Mouse (Mus musculus) intestine, embryonic 14.5 days (tissue): ENCODE results near the gene Cyp2s1. TPM values are rescaled to one million over a fixed set of nuclear protein-coding genes. Genes with fewer than 3 reads are reported as not detected.
A peak's percentile ranks its signal among the peaks of the same experiment; 100 is the strongest.

Experiments used
- ATAC-seq: fragments of 200-750 bp; cut with Nextera tagmentation; replicated peaks from 2 replicates; pipeline ENCODE4 v1.8.0; 2017; ENCODE audit warnings: low read depth, moderate number of reproducible peaks, moderate TSS enrichment, moderate library complexity; ENCODE audit not compliant: low FRiP score, low TSS enrichment
- DNase-seq: peaks from one replicate; pipeline ENCODE4 v3.0.0-alpha.2; 2018; ENCODE audit warnings: low spot score
- H3K27ac ChIP-seq: fragments of 300-500 bp; sonication (generic); 2 replicates; pipeline ENCODE4 v1.5.1; 2014; ENCODE audit warnings: low read depth, mild to moderate bottlenecking, control low read depth
- H3K27me3 ChIP-seq: fragments of 300-500 bp; sonication (generic); replicated peaks from 2 replicates; pipeline ENCODE4 v1.6.1; 2014; ENCODE audit warnings: low read length, control low read depth; ENCODE audit not compliant: control insufficient read depth, insufficient read depth
- H3K36me3 ChIP-seq: fragments of 300-500 bp; sonication (generic); 2 replicates; pipeline ENCODE4 v1.6.1; 2014; ENCODE audit warnings: low read length, control low read depth; ENCODE audit not compliant: control insufficient read depth, insufficient read depth
- H3K4me1 ChIP-seq: fragments of 300-500 bp; sonication (generic); replicated peaks from 2 replicates; pipeline ENCODE4 v1.6.1; 2014; ENCODE audit warnings: low read length, control low read depth, mixed read lengths; ENCODE audit not compliant: control insufficient read depth, insufficient read depth
- H3K4me2 ChIP-seq: fragments of 300-500 bp; sonication (generic); 2 replicates; pipeline ENCODE4 v1.6.1; 2014; ENCODE audit warnings: low read length
- H3K4me3 ChIP-seq: fragments of 300-500 bp; sonication (generic); 2 replicates; pipeline ENCODE4 v1.5.1; 2014; ENCODE audit warnings: low read depth, low read length, control low read depth, mixed read lengths
- H3K9ac ChIP-seq: fragments of 300-500 bp; sonication (generic); 2 replicates; pipeline ENCODE4 v1.6.1; 2014; ENCODE audit warnings: mild to moderate bottlenecking, low read length
- H3K9me3 ChIP-seq: fragments of 300-500 bp; sonication (generic); 2 replicates; pipeline ENCODE4 v1.6.1; 2016; ENCODE audit warnings: low read length, control low read depth; ENCODE audit not compliant: control insufficient read depth
- WGBS: fragments of 180-500 bp; shearing (Covaris S2); extraction: QIAGEN DNeasy Blood & Tissue Kit; methylation state at CpG from one replicate; pipeline ENCODE4 v1.1.7; 2014; 5-methylcytosine and 5-hydroxymethylcytosine counted together
- polyA plus RNA-seq: library from polyadenylated mRNA; unstranded; fragments of >200 nt; fragmentation: Nextera tagmentation; extraction: Ambion mirVana; gene quantifications from 2 replicates; pipeline ENCODE4 v1.2.1, GENCODE M21; 2014

The Cyp2s1 gene
- polyA plus RNA-seq, 1 experiment from 2014 or later: 34.6 TPM

- 11% methylated on average over 33 of the region's 33 CpGs for WGBS
- peaks cover 18% of the 10 kb centered on the region for H3K4me1 ChIP-seq
- peak; percentile 30 for ATAC-seq
These were observed 35.3 kb downstream of the Cyp2s1 start for GRCm38 (mm10) chr7:25781321-25781936.

GRCm38 (mm10) chr7:25780753-25781152, 36.0 kb downstream of the Cyp2s1 start:
- no peak overlapping the region for H3K4me3 ChIP-seq
- DNase-seq (no peak), ATAC-seq (no peak)
- peak overlapping the region; percentile 6; the same call in 1 of the 2 replicates for H3K27ac ChIP-seq
- H3K4me1 ChIP-seq: peaks cover 18% of the 10 kb centered on the region
- peaks cover 49% of the 10 kb centered on the region for H3K36me3 ChIP-seq
- no peak overlapping the region for H3K9ac ChIP-seq
- WGBS: 62% methylated on average over 4 of the region's 4 CpGs
- no peaks in the 10 kb centered on the region for H3K9me3 ChIP-seq
- no peak overlapping the region for H3K4me2 ChIP-seq
- H3K27me3 ChIP-seq: no peaks in the 10 kb centered on the region

More at GRCm38 (mm10) chr7:25781321-25781936, 35.3 kb downstream of the Cyp2s1 start:
- peak overlapping the region; percentile 78 for H3K27ac ChIP-seq
- peak overlapping the region; percentile 65 for H3K4me2 ChIP-seq
- peaks cover 44% of the 10 kb centered on the region for H3K36me3 ChIP-seq
- DNase-seq: peak; percentile 65
- H3K27me3 ChIP-seq: no peaks in the 10 kb centered on the region
- H3K9me3 ChIP-seq: no peaks in the 10 kb centered on the region
- H3K4me3 ChIP-seq: peak overlapping the region; percentile 25
- peak overlapping the region; percentile 45 for H3K9ac ChIP-seq

- peaks cover 18% of the 10 kb centered on the region for H3K4me1 ChIP-seq
- WGBS: 89% methylated on average over 5 of the region's 5 CpGs
- peaks cover 50% of the 10 kb centered on the region for H3K36me3 ChIP-seq
- no peak overlapping the region for H3K4me3 ChIP-seq
- H3K4me2 ChIP-seq: no peak overlapping the region
- DNase-seq (no peak), ATAC-seq (no peak)
- H3K27me3 ChIP-seq: no peaks in the 10 kb centered on the region
- no peak overlapping the region for H3K9ac ChIP-seq
- H3K27ac ChIP-seq: no peak overlapping the region
- H3K9me3 ChIP-seq: no peaks in the 10 kb centered on the region
These were observed 36.7 kb downstream of the Cyp2s1 start for GRCm38 (mm10) chr7:25780021-25780420.

GRCm38 (mm10) chr7:25768229-25768628, 48.5 kb downstream of the Cyp2s1 start:
- Histone ChIP-seq H3K27ac (no peak overlapping the region), H3K4me1 (no peaks in the 10 kb centered on the region), H3K9me3 (no peaks in the 10 kb centered on the region), H3K9ac (no peak overlapping the region), H3K27me3 (no peaks in the 10 kb centered on the region), H3K4me3 (no peak overlapping the region), H3K4me2 (no peak overlapping the region), H3K36me3 (peaks cover 86% of the 10 kb centered on the region)
- DNase-seq (no peak), ATAC-seq (no peak)
- 93% methylated on average over 5 of the region's 5 CpGs for WGBS

GRCm38 (mm10) chr7:25766108-25766507, 50.6 kb downstream of the Cyp2s1 start:
- Histone ChIP-seq H3K27me3 (no peaks in the 10 kb centered on the region), H3K9ac (no peak overlapping the region), H3K27ac (no peak overlapping the region), H3K4me2 (no peak overlapping the region), H3K4me1 (no peaks in the 10 kb centered on the region), H3K36me3 (peaks cover 87% of the 10 kb centered on the region), H3K4me3 (no peak overlapping the region), H3K9me3 (no peaks in the 10 kb centered on the region)
- ATAC-seq (no peak), DNase-seq (no peak)
- WGBS: 87% methylated on average over 6 of the region's 6 CpGs

- no peak overlapping the region for H3K4me2 ChIP-seq
These were observed 52.5 kb downstream of the Cyp2s1 start for GRCm38 (mm10) chr7:25764221-25764620.

GRCm38 (mm10) chr7:25763678-25764077, 53.0 kb downstream of the Cyp2s1 start:
- no peak for DNase-seq
- peaks cover 78% of the 10 kb centered on the region for H3K36me3 ChIP-seq
- no peak overlapping the region for H3K4me2 ChIP-seq
- 57% methylated on average over 11 of the region's 11 CpGs for WGBS
- H3K9me3 ChIP-seq: no peaks in the 10 kb centered on the region
- no peak overlapping the region for H3K4me3 ChIP-seq
- H3K27me3 ChIP-seq: no peaks in the 10 kb centered on the region
- ATAC-seq: no peak
- peak overlapping the region; percentile 62 for H3K27ac ChIP-seq
- H3K9ac ChIP-seq: no peak overlapping the region
- no peaks in the 10 kb centered on the region for H3K4me1 ChIP-seq

More at GRCm38 (mm10) chr7:25764221-25764620, 52.5 kb downstream of the Cyp2s1 start:
- H3K27ac ChIP-seq: peak overlapping the region; percentile 62
- ATAC-seq (no peak), DNase-seq (no peak)
- no peak overlapping the region for H3K9ac ChIP-seq
- H3K4me1 ChIP-seq: no peaks in the 10 kb centered on the region
- 38% methylated on average over 5 of the region's 5 CpGs for WGBS
- no peaks in the 10 kb centered on the region for H3K27me3 ChIP-seq
- H3K4me3 ChIP-seq: no peak overlapping the region
- H3K36me3 ChIP-seq: peaks cover 81% of the 10 kb centered on the region
- no peaks in the 10 kb centered on the region for H3K9me3 ChIP-seq

- ATAC-seq: no peak
- no peak for DNase-seq
- H3K27me3 ChIP-seq: no peaks in the 10 kb centered on the region
- no peak overlapping the region for H3K4me2 ChIP-seq
- no peak overlapping the region for H3K27ac ChIP-seq
- no peaks in the 10 kb centered on the region for H3K4me1 ChIP-seq
- no peak overlapping the region for H3K4me3 ChIP-seq
- H3K9me3 ChIP-seq: no peaks in the 10 kb centered on the region
- peaks cover 63% of the 10 kb centered on the region for H3K36me3 ChIP-seq
- WGBS: 83% methylated on average over 10 of the region's 10 CpGs
- no peak overlapping the region for H3K9ac ChIP-seq
These were observed 55.4 kb downstream of the Cyp2s1 start for GRCm38 (mm10) chr7:25761354-25761753.

- DNase-seq (peak; percentile 95), ATAC-seq (peak; percentile 25)
- Histone ChIP-seq H3K4me1 (peaks cover 18% of the 10 kb centered on the region), H3K27ac (peak overlapping the region; percentile 96), H3K9me3 (no peaks in the 10 kb centered on the region), H3K27me3 (no peaks in the 10 kb centered on the region), H3K9ac (peak overlapping the region; percentile 55), H3K4me2 (peak overlapping the region; percentile 99), H3K36me3 (peaks cover 38% of the 10 kb centered on the region), H3K4me3 (peak overlapping the region; percentile 97)
- WGBS: under 1% methylated on average over 18 of the region's 18 CpGs
These were observed 60.7 kb downstream of the Cyp2s1 start for GRCm38 (mm10) chr7:25756011-25756410.
